Mouse (Mus musculus) embryonic facial prominence, embryonic 15.5 days (tissue): ENCODE results near the gene Col26a1. TPM values are rescaled to one million over a fixed set of nuclear protein-coding genes. Genes with fewer than 3 reads are reported as not detected.
A peak's percentile ranks its signal among the peaks of the same experiment; 100 is the strongest.

Experiments
- ATAC-seq: fragments of 200-750 bp; cut with Nextera tagmentation; 2 replicates; pipeline ENCODE4 v1.8.0; 2017; ENCODE audit warnings: low read depth, moderate TSS enrichment; ENCODE audit not compliant: insufficient number of reproducible peaks, low FRiP score, low TSS enrichment
- H3K27ac ChIP-seq: fragments of 300-500 bp; sonication (generic); replicated peaks from 2 replicates; pipeline ENCODE4 v1.5.1; 2015; ENCODE audit warnings: mild to moderate bottlenecking, inconsistent platforms
- H3K27me3 ChIP-seq: fragments of 300-500 bp; sonication (generic); 2 replicates; pipeline ENCODE4 v1.6.1; 2015; ENCODE audit warnings: inconsistent platforms
- H3K36me3 ChIP-seq: fragments of 300-500 bp; sonication (generic); 2 replicates; pipeline ENCODE4 v1.6.1; 2015; ENCODE audit warnings: mild to moderate bottlenecking, inconsistent platforms
- H3K4me1 ChIP-seq: fragments of 300-500 bp; sonication (generic); 2 replicates; pipeline ENCODE4 v1.6.1; 2015; ENCODE audit warnings: inconsistent platforms
- H3K4me2 ChIP-seq: fragments of 300-500 bp; sonication (generic); replicated peaks from 2 replicates; pipeline ENCODE4 v1.6.1; 2015; ENCODE audit warnings: mild to moderate bottlenecking, inconsistent platforms
- H3K4me3 ChIP-seq: fragments of 300-500 bp; sonication (generic); replicated peaks from 2 replicates; pipeline ENCODE4 v1.5.1; 2015; ENCODE audit warnings: mild to moderate bottlenecking, inconsistent platforms
- H3K9ac ChIP-seq: fragments of 300-500 bp; sonication (generic); 2 replicates; pipeline ENCODE4 v1.6.1; 2015; ENCODE audit warnings: inconsistent platforms
- H3K9me3 ChIP-seq: fragments of 300-500 bp; sonication (generic); replicated peaks from 2 replicates; pipeline ENCODE4 v1.6.1; 2016; ENCODE audit warnings: inconsistent platforms
- WGBS: fragments of 180-500 bp; shearing (Covaris S2); methylation state at CpG from one replicate; pipeline ENCODE4 v1.1.7; 2015; 5-methylcytosine and 5-hydroxymethylcytosine counted together
- polyA plus RNA-seq: library from polyadenylated mRNA; unstranded; fragments of >200 nt; fragmentation: Nextera tagmentation; extraction: Ambion mirVana; gene quantifications from 2 replicates; pipeline ENCODE4 v1.2.1, GENCODE M21; 2015

Gene Col26a1
- polyA plus RNA-seq, 1 experiment from 2014 or later: 247 TPM

- 2% methylated on average over 39 of the region's 39 CpGs for WGBS
- peaks cover 3% of the 10 kb centered on the region; the same call in 1 of the 2 replicates for H3K27me3 ChIP-seq
- peak overlapping the region; percentile 79 for H3K4me3 ChIP-seq
- peaks cover 37% of the 10 kb centered on the region for H3K4me1 ChIP-seq
- 0 out of 2 replicates have a peak, but pooled peaks cover 13% of the 10 kb centered on the region for H3K36me3 ChIP-seq
- H3K9ac ChIP-seq: peak overlapping the region; percentile 83
- no peaks in the 10 kb centered on the region for H3K9me3 ChIP-seq
- peak; percentile 64 for ATAC-seq
- peak overlapping the region; percentile 73 for H3K4me2 ChIP-seq
- H3K27ac ChIP-seq: peak overlapping the region; percentile 91
These were observed 1.5 kb downstream of the Col26a1 start for GRCm38 (mm10) chr5:136881380-136882009.

- 0 out of 2 replicates have a peak overlapping the region, but pooled peaks have one; percentile 79 for H3K4me3 ChIP-seq
These were observed 2.9 kb downstream of the Col26a1 start for GRCm38 (mm10) chr5:136880101-136880500.

GRCm38 (mm10) chr5:136874271-136874670 is 8.7 kb downstream of the Col26a1 start:
- ATAC-seq: no peak
- H3K9ac ChIP-seq: no peak overlapping the region
- H3K27me3 ChIP-seq: no peaks in the 10 kb centered on the region
- H3K4me1 ChIP-seq: peaks cover 15% of the 10 kb centered on the region
- 0 out of 2 replicates have a peak, but pooled peaks cover 15% of the 10 kb centered on the region for H3K36me3 ChIP-seq
- no peaks in the 10 kb centered on the region for H3K9me3 ChIP-seq
- 0 out of 2 replicates have a peak overlapping the region, but pooled peaks have one; percentile 22 for H3K27ac ChIP-seq
- H3K4me3 ChIP-seq: no peak overlapping the region
- no peak overlapping the region for H3K4me2 ChIP-seq
- WGBS: 57% methylated on average over 10 of the region's 10 CpGs

More at GRCm38 (mm10) chr5:136880101-136880500, 2.9 kb downstream of the Col26a1 start:
- 0 out of 2 replicates have a peak, but pooled peaks cover 15% of the 10 kb centered on the region for H3K36me3 ChIP-seq
- H3K9ac ChIP-seq: no peak overlapping the region
- ATAC-seq: no peak
- H3K27me3 ChIP-seq: peaks cover 3% of the 10 kb centered on the region; the same call in 1 of the 2 replicates
- peak overlapping the region; percentile 73 for H3K4me2 ChIP-seq
- peaks cover 35% of the 10 kb centered on the region for H3K4me1 ChIP-seq
- 75% methylated on average over 8 of the region's 8 CpGs for WGBS
- no peaks in the 10 kb centered on the region for H3K9me3 ChIP-seq
- 0 out of 2 replicates have a peak overlapping the region, but pooled peaks have one; percentile 36 for H3K27ac ChIP-seq

GRCm38 (mm10) chr5:136872417-136872816 is 10.6 kb downstream of the Col26a1 start:
- 67% methylated on average over 8 of the region's 8 CpGs for WGBS
- no peak overlapping the region for H3K9ac ChIP-seq
- no peak for ATAC-seq
- no peak overlapping the region for H3K4me2 ChIP-seq
- H3K27ac ChIP-seq: peak overlapping the region; percentile 31; the same call in 1 of the 2 replicates
- no peaks in the 10 kb centered on the region for H3K27me3 ChIP-seq
- H3K4me3 ChIP-seq: no peak overlapping the region
- H3K36me3 ChIP-seq: 0 out of 2 replicates have a peak, but pooled peaks cover 9% of the 10 kb centered on the region
- H3K4me1 ChIP-seq: peaks cover 30% of the 10 kb centered on the region
- H3K9me3 ChIP-seq: no peaks in the 10 kb centered on the region

GRCm38 (mm10) chr5:136869451-136870114 is 13.4 kb downstream of the Col26a1 start:
- H3K9ac ChIP-seq: no peak overlapping the region
- peak overlapping the region; percentile 85 for H3K27ac ChIP-seq
- H3K4me1 ChIP-seq: peaks cover 40% of the 10 kb centered on the region
- no peaks in the 10 kb centered on the region for H3K9me3 ChIP-seq
- H3K4me2 ChIP-seq: 0 out of 2 replicates have a peak overlapping the region, but pooled peaks have one; percentile 12
- peak; percentile 86 for ATAC-seq
- H3K36me3 ChIP-seq: 0 out of 2 replicates have a peak, but pooled peaks cover 2% of the 10 kb centered on the region
- H3K4me3 ChIP-seq: no peak overlapping the region
- WGBS: 36% methylated on average over 10 of the region's 10 CpGs
- H3K27me3 ChIP-seq: no peaks in the 10 kb centered on the region

- Histone ChIP-seq H3K27me3 (no peaks in the 10 kb centered on the region), H3K36me3 (0 out of 2 replicates have a peak, but pooled peaks cover 2% of the 10 kb centered on the region), H3K4me2 (no peak overlapping the region), H3K9me3 (no peaks in the 10 kb centered on the region), H3K4me1 (peaks cover 55% of the 10 kb centered on the region), H3K27ac (peak overlapping the region; percentile 85), H3K4me3 (no peak overlapping the region), H3K9ac (no peak overlapping the region)
- ATAC-seq: no peak
- WGBS: 39% methylated on average over 5 of the region's 5 CpGs
These were observed 15.3 kb downstream of the Col26a1 start for GRCm38 (mm10) chr5:136867706-136868105.

- Histone ChIP-seq H3K27me3 (no peaks in the 10 kb centered on the region), H3K9me3 (no peaks in the 10 kb centered on the region), H3K4me1 (peaks cover 63% of the 10 kb centered on the region), H3K4me2 (peak overlapping the region; percentile 31), H3K27ac (peak overlapping the region; percentile 93), H3K9ac (no peak overlapping the region), H3K36me3 (0 out of 2 replicates have a peak, but pooled peaks cover 7% of the 10 kb centered on the region), H3K4me3 (no peak overlapping the region)
- ATAC-seq: peak; percentile 76
- 14% methylated on average over 14 of the region's 14 CpGs for WGBS
These were observed 18.9 kb downstream of the Col26a1 start for GRCm38 (mm10) chr5:136863961-136864674.

- H3K9me3 ChIP-seq: no peaks in the 10 kb centered on the region
- ATAC-seq: no peak
- no peak overlapping the region for H3K9ac ChIP-seq
- peak overlapping the region; percentile 93 for H3K27ac ChIP-seq
- peaks cover 55% of the 10 kb centered on the region for H3K4me1 ChIP-seq
- H3K27me3 ChIP-seq: no peaks in the 10 kb centered on the region
- peaks cover 11% of the 10 kb centered on the region; the same call in 1 of the 2 replicates for H3K36me3 ChIP-seq
- H3K4me2 ChIP-seq: peak overlapping the region; percentile 31; the same call in 1 of the 2 replicates
- no peak overlapping the region for H3K4me3 ChIP-seq
- 34% methylated on average over 9 of the region's 9 CpGs for WGBS
These were observed 19.7 kb downstream of the Col26a1 start for GRCm38 (mm10) chr5:136863276-136863675.

- H3K9ac ChIP-seq: no peak overlapping the region
- ATAC-seq: no peak
- H3K4me2 ChIP-seq: no peak overlapping the region
These were observed 20.2 kb downstream of the Col26a1 start for GRCm38 (mm10) chr5:136862806-136863205.

GRCm38 (mm10) chr5:136861191-136861940 is 21.6 kb downstream of the Col26a1 start:
- peak; percentile 80 for ATAC-seq

More at GRCm38 (mm10) chr5:136862806-136863205, 20.2 kb downstream of the Col26a1 start:
- Histone ChIP-seq H3K4me3 (no peak overlapping the region), H3K36me3 (peaks cover 10% of the 10 kb centered on the region; the same call in 1 of the 2 replicates), H3K27me3 (no peaks in the 10 kb centered on the region), H3K9me3 (no peaks in the 10 kb centered on the region), H3K27ac (peak overlapping the region; percentile 93), H3K4me1 (peaks cover 51% of the 10 kb centered on the region)
- 37% methylated on average over 4 of the region's 4 CpGs for WGBS

More at GRCm38 (mm10) chr5:136861191-136861940, 21.6 kb downstream of the Col26a1 start:
- Histone ChIP-seq H3K4me1 (peaks cover 46% of the 10 kb centered on the region), H3K9me3 (no peaks in the 10 kb centered on the region), H3K27me3 (no peaks in the 10 kb centered on the region), H3K36me3 (peaks cover 10% of the 10 kb centered on the region; the same call in 1 of the 2 replicates), H3K4me3 (peak overlapping the region; percentile 23), H3K27ac (peak overlapping the region; percentile 91), H3K9ac (peak overlapping the region; percentile 26), H3K4me2 (peak overlapping the region; percentile 40)
- 4% methylated on average over 20 of the region's 20 CpGs for WGBS
